Mouse (Mus musculus): Measurements from ENCODE around the gene Taf12. TPM values are rescaled to one million over a fixed set of nuclear protein-coding genes. Genes with fewer than 3 reads are reported as not detected.

The Taf12 gene
- total RNA-seq, 2 experiments from 2014 or later = 31.6 to 32.1 TPM

DNA sequence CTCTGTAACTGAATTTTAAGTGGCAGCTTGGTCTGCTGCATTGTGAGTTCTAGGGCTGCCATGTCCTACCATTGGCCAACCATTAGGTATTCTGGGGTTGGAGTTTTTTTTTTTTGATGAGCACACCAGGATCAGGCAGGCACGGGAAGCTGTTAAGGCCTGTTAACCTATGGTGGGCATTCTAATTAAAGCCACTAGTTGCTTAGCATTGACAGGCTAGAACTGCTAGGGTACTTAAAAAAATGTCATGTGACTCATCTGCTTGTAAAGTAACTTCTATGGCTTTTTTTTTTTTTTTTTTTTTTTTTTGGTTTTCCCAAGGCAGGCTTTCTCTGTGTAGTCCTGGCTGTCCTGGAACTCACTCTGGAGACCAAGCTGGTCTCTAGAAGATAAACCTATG lies 37.0 kb downstream of the Taf12 start:
- DNase-seq = no peak

DNA sequence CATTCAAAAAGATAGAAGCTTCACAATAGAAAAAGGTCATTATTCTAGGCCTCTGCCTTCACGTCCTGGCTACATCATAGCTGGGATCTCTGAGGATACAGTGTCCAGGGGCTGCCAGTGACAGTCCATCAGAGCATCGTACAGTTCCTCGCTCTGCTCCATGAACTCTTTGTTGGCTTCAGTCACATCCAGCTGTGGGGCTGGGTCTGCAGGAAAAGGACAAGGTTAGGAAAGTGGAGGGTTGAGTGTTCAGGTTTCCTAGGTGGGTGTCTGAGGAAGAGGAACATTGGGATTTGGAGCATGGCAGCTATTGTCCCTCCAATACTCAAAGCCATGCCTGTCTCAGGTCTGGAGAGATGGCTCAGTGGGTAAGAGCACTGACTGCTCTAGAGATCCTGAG lies 37.6 kb downstream of the Taf12 start:
- no peak for DNase-seq

DNA sequence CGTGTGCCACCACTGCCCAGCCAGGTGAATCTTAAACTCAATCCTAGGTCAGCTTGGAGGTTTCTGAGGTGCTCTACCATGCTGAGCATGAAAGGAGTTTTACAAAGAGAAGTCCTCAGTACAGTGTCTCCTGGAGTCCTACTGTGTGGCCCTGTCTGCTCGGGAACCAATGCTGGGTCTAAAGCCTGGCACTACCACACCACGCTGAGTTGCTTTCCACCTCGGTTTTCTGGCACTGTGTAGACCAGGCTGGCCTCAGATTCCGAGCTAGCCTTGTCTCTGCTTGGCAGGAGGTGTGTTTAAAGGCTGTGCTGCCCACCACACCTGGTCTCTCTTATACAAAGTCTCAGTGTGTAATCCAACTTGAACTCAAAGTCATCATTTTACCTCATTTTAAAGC lies 38.5 kb downstream of the Taf12 start:
- DNase-seq = no peak

DNA sequence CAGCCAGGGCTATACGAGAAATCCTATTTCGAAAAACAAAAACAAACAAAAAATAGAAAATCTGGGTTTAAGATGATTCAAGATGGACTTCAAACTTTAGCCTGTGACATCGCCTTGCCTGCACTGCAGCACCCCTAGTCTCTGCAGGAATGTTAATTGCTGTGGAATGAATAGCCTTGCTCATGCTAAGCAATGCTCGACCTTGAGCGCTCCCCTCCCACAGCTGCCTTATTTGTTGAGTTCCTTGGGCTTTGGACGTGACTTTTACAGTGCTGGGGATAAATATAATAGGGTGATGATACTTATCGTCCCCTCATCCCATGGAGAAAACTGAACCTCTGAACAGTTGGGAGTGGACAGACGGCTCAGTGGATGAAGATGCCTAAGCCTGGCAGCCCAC lies 41.5 kb downstream of the Taf12 start:
- DNase-seq = no peak

DNA sequence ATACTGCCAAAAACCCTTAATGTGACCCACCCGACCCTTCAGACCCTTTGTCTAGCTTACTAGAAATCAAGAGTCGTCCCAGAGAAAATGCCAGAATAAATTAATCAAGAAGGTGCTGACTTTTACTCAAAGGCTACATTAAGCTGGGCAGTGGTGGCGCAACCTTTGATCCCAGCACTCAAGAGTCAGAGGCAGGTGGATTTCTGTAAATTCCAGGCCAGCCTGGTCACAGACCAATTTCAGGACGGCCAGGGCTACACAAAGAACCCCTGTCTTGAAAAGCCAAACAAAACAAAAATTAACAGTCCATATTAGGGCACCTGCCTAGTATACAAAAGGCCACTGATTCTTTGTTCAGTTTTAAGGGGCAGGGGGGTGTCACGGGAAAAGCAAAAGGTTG lies 52.3 kb downstream of the Taf12 start:
- DNase-seq = no peak

DNA sequence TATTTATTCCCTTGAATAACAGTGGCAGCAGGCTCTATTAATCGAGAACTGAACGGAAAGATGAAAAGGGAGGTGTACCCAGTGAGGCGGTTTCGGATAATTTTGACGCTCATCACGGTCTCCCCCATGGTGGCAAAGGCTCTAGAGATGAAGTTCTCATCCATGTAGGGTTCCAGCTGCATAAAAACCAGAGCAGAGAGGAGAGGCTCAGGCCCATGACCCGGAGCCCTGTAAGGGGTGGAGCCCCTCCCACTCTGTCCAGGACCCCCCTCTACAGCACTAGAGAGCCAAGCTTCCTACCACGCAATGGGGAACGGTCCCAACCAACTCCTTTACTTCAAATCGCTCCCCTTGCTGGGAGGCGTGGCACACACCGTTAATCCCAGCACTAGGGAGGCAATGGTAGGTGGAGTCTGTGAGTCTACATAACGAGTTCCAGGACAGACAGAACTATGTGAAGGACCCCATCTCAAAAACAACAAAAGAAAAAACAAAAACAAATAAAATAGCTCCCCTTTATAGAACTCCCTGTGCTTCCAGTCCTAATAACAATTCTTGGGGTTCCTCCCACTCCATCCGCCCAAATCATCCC lies 54.3 kb downstream of the Taf12 start:
- no peak for DNase-seq

DNA sequence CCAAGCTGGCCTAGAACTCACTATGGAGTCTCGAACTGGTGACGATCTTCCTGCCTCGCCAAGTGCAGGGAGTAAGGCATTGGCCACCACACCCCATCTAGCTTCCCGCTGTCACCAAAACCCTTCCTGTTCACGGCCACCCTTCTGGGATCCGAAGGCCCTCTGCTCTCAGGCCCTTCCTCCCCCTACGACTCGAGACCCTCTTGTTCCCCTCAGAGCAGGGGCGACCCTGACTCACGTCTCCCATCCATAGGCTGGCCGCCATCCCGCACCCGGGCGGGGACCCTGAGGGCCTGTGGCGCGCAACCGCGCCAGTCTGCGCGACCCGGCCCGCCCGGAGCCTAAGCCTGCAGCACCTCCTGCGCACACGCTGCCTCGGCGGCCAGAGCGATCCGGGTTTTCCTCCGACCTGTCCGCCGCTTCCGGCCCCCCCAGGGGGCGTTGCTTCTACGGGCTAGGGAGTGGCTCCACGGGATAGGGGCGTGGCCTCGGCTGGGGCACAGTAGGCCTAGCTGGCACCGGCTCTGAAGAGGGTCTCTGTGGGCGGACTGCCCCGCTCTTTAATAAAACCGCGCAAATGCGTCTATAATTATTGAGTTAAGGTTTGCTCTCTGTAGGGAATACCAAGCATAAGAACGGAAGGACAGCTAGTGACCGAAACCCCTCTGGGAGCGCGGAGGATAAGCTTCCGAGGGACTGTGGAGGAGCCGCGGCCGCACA lies 55.1 kb downstream of the Taf12 start, which contains the start of gene Trnau1ap:
Gene Trnau1ap (minus strand): TSS at position 424 of the 720 bp plus-strand sequence.
- DNase-seq = peak; percentile 88

DNA sequence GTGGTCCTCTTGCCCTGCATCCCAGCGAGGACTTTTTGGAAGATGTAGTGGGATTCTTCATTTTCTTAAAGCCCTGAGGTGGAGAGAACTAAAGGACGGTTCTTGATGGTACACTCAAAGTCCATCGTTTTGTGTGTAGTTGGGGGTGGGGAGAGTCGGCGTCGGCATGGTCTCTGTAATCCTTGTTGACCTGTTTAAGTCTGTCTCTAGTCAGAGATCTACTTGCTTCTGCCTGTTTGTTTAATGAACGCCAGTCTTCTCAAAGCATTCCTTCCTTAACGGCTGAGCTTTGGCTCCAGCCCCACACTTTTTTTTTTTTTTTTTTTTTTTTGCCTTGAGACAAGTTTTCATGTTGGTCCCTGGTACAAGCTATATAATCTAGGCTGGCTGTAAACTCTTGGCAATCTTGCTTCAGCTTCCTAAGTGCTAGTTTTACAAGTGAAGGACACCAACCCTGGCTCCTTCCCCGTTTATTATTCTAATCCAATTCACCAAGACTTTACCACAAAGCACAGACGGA lies 55.7 kb downstream of the Taf12 start:
- DNase-seq = no peak

DNA sequence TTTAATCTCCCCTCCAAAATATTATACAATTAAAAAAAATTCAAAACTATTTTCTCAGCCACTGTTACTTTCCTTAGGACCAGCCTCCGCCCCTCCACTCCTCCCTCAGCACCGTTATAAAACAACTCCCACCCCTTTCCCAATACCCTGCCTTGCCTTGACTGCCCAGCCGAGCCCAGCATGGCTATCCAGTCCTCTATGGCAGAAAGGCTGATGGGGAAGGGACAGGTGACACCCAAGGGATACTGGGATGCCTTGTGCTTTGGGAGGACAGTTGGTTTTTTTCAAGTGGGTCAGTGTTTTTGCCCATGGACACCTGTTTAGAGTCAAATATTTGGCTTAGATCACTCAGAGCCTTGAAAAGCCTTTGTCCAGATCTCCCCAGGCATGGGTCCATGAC lies 57.8 kb downstream of the Taf12 start:
- DNase-seq = no peak

DNA sequence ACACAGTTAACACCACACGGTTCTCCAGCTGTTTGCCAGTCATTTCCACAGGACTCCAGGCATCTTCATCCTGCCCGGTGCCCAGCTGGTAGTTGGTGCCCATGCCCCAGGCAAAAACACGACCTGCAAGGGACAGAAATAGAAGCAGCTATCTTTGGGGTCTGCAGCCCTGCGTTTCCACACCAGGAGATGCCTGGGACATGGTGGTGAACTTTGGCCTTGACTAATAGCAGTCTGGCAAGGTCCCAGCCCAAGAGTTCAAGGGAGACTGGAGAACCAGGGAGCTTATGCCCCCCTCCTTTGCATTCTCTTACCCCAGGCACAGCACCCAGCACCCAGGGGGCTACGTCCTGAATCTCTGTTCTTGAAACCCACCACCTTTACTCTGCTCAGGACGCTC lies 58.7 kb downstream of the Taf12 start:
- no peak for DNase-seq

DNA sequence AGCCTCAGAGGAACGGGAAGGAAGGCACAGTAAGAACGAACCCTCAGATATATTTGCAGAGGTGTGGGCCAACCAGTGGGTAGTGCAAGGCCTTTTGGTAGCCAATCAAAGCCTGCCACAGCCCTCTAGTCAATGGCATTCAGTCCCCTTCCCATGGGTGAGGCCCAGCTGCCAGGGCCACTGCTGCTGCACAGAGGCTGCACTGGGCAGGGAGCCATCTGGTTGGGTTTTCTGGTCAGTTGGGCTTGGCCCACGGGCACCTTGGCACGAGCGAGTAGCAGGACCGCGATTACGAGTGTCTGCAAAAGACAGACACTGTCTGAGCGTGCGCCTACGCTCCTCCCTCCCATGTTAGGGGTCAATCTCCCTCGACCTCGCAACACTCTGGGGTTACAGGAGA lies 64.8 kb downstream of the Taf12 start:
- DNase-seq = peak; percentile 58

DNA sequence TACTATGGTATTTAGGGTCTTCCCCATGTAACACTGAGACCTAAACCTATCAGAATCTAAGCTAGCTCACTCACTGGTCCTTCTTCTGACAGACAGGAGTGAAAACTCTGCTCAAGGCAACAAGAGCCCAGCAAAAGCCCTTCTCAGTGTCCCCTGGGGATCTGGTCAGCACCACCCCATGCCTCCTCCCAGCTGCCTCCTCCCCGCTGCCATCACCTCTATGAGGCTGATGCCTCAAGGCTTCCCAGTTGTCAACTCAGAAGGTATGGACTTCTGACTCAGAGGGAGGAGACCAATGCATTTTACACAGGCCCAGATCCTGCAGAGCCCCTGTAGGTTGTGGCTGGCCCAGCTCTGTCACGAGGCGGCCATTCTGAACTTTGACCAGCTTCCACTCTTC lies 67.3 kb downstream of the Taf12 start:
- DNase-seq = no peak

DNA sequence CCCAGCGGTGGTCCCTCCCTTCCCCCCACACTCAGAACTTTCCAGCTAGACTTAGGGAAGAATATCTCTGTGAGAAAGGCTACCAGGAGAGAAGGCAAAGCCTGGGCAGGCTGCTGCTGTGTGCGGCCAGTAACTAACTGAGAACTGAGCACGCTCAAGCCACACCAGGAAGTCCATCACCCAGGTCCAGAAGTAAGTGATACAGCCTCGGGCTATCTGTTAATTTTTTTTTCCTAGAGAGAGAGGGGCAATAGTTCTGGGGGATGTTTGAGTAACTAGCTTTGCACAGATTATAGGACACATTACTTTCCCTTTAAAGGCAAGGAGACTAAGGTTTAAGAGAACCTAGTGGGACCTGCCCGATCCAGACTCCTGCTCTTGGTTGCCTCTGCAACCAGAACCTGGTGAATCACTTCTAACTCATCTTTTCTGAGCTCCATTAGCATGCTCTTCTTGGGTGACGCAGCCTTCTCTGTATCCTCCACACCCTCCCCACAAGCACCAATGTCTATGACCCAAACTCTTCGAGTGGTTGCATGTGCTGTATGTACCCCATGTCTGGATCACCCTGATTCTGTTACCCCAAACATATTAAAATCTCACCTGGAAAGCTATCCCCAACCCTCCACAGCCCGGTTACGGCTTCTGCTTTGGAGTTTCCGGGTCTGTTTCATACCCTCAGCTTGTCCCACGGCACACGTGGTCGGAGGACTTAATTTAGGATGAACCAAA lies 70.4 kb downstream of the Taf12 start:
- DNase-seq = no peak

Other genes with a start within 250 kb of the Taf12 start
- gene Gm10300, start 199.7 kb upstream of the Taf12 start, total RNA-seq (2021) = not detected
- gene Epb41, start 199.1 kb upstream of the Taf12 start, total RNA-seq (2021) = 10 to 100 TPM; 80.4 to 86.0 TPM
- not detected for gene Oprd1, start 129.9 kb upstream of the Taf12 start, total RNA-seq (2021)
- 10 to 100 TPM; 22.6 to 24.2 TPM for gene Ythdf2, start 62.1 kb upstream of the Taf12 start, total RNA-seq (2021)
- 1 to 10 TPM; 7.4 to 8.0 TPM for gene Gmeb1, start 12.8 kb upstream of the Taf12 start, total RNA-seq (2021)
- gene Rab42, start 29.0 kb downstream of the Taf12 start, total RNA-seq (2021) = under 1 TPM in 1 of 2 experiments, not detected in 1; 0.48 TPM
- gene Trnau1ap, start 55.2 kb downstream of the Taf12 start, total RNA-seq (2021) = 10 to 100 TPM in 1 of 2 experiments, 1 to 10 TPM in 1; 9.9 to 10.4 TPM
- 1 to 10 TPM; 6.5 to 6.6 TPM for gene Rcc1, start 79.2 kb downstream of the Taf12 start, total RNA-seq (2021)
- gene Phactr4, start 148.1 kb downstream of the Taf12 start, total RNA-seq (2021) = 10 to 100 TPM; 10.3 to 10.6 TPM
- 1 to 10 TPM; 2.6 to 4.3 TPM for gene Med18, start 189.5 kb downstream of the Taf12 start, total RNA-seq (2021)
- gene Sesn2, start 236.1 kb downstream of the Taf12 start, total RNA-seq (2021) = 1 to 10 TPM; 1.9 to 2.3 TPM